Mouse (Mus musculus): Measurements from ENCODE around the gene Kat2a.

Kat2a gene

GRCm38 (mm10) chr11:100711783-100712615 lies at the start of gene Kat2a:
TSS of gene Kat2a (minus strand) at chr11:100712465.
- DNase-seq (ENCODE audit: low read depth): peak; percentile 95

- DNase-seq (ENCODE audit: low read depth): peak; percentile 65
Observed at GRCm38 (mm10) chr11:100761547-100762045, 49.3 kb upstream of the Kat2a start.

GRCm38 (mm10) chr11:100759611-100760233 lies 47.5 kb upstream of the Kat2a start, which contains the start of gene Kcnh4:
TSS of gene Kcnh4 (minus strand) at chr11:100759942.
- DNase-seq (ENCODE audit: low read depth): peak; percentile 22

DNA sequence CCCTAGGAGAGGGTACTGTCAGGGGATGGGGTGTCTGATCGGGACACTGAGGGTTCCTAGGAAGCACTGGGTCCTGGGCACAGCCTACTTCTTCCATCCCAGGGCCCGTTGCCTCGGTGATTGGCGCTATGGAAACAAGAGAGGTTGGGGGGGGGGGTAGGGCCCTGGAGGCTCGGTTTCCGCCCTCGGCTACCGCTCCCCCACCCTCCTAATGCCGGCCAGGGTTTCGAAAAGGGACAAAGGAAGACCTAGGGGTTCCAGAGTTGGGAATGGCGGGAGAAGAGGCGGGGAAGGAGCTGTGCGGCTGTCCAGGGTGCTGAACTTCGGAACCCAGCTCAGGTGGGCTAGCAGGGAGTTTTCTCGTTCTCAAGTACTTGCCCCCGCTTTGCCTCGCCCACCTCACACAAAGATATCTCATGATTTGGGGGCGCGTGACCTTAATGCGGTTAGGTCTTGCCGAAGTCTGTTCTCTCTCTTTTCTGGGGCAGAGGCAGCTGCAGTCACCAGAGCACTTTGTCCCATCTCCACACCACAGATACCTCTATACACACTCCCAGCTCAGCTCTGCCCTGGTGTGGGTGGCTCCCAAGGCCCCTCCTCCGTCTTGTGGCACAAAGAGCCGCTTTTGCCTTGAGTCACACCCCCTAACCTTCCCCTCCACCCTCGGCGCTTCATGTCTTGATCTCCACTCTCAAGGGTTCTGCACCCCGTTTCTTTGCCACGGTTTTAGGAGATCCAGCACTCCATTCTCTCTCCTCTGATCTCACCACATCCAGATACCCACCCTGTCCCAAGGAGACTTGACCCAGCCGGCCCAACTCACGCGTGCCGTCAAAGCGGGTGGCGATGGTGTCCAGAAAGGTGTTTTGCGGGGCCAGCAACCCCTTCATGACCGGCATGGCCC lies 46.7 kb upstream of the Kat2a start:
- peak; percentile 74 for DNase-seq (ENCODE audit: low read depth)

GRCm38 (mm10) chr11:100757566-100757965 lies 45.3 kb upstream of the Kat2a start:
- no peak for DNase-seq (ENCODE audit: low read depth)

GRCm38 (mm10) chr11:100756476-100756875 lies 44.2 kb upstream of the Kat2a start:
- no peak for DNase-seq (ENCODE audit: low read depth)

DNA sequence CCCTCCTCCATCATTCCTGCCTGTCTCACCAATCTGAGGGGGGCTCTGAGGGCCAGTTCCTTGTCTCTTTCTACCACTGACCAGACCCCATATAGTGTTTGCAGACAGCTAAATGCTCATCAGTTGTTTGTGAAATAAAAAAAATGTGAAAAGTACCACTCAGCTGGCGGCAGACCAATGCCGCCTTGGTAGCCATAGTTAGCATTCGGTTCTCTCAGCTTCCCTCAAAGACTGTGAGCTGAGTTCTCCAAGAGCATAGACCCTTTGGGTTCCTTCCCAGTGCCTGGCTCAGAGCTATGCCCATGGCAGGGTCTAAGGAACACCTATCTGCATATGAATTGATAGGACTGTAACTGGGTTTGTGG lies 42.4 kb upstream of the Kat2a start:
- no peak for DNase-seq (ENCODE audit: low read depth)

- no peak for DNase-seq (ENCODE audit: low read depth)
Observed at GRCm38 (mm10) chr11:100754021-100754692, 41.9 kb upstream of the Kat2a start.

DNA sequence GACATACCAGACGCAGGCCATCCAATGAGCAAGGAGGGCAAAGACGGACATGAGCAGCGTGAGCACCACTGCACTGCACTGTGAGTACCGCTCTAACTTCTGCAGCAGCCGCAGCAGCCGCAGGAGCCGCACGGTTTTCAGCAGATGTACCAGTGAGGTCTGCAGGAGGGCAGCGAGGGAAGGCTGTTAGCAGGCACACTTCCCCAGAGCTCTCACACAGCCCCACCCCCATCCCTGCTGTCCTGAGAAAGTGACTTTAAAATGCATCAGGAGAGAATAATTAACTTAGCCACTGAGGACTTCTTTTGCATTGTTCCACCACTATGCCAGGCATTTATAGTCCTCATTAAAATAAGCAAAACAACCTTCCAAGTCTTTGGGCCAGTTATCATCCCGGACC lies 40.0 kb upstream of the Kat2a start:
- DNase-seq (ENCODE audit: low read depth): no peak

DNA sequence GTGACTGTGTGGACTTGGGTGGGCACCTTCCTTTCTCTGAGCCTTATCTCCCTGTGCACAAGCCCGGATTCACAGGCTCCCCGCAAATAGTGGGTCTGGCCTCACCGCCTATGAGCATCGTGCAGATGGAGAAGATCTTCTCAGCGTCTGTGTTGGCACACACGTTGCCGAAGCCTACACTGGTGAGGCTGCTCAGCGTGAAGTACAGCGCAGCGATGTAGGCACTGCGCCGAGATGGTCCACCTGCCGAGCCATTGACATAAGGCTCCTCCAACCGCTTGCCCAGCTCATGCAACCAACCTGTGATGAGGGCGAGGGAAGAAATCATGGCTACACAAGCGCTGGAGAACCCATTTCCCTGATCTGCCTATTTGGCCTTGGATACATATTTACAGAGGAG lies 37.9 kb upstream of the Kat2a start:
- DNase-seq (ENCODE audit: low read depth): no peak

GRCm38 (mm10) chr11:100749469-100749868 lies 37.2 kb upstream of the Kat2a start:
- no peak for DNase-seq (ENCODE audit: low read depth)

- no peak for DNase-seq (ENCODE audit: low read depth)
Observed at GRCm38 (mm10) chr11:100748620-100749019, 36.4 kb upstream of the Kat2a start.

DNA sequence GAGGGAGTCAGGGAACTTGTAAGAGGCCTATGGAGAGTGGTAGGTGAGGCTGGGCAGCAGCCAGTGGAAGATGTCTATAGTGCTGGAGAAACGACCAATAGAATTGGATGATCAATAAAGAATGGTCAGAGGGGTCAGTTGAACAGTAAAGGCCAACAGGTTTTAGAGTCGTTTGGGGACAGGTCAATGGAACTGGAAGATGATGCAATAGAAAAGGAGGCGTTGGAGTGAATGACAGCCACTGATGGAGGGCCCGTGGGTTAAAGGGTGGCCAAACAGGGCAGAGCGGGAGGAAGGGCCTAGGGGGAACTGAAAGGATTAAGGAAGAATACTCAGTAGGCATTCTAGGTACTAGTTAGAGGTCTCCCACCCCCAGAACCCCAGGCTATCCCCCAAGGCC lies 34.8 kb upstream of the Kat2a start:
- DNase-seq (ENCODE audit: low read depth): no peak

- DNase-seq (ENCODE audit: low read depth): no peak
Observed at GRCm38 (mm10) chr11:100746546-100746945, 34.3 kb upstream of the Kat2a start.

DNA sequence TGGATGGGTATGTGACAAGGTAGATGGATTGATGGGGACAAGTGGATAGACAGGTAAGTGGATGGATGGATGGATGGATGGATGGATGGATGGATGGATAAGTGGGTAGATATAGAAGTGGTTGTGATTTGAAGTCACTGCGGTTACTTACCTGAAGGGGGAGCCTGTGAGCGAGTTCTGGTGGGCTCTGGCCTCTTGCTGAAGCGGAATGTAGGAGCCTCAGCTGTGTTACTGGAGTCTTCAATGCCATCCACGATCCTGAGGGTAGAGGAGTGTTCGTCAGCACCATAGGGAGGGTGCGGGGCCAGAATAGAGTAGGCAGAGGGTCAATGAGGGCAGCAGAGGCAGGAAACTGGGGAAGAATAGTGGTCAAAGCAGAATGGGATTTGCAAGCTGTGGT lies 32.8 kb upstream of the Kat2a start:
- peak; percentile 80 for DNase-seq (ENCODE audit: low read depth)

DNA sequence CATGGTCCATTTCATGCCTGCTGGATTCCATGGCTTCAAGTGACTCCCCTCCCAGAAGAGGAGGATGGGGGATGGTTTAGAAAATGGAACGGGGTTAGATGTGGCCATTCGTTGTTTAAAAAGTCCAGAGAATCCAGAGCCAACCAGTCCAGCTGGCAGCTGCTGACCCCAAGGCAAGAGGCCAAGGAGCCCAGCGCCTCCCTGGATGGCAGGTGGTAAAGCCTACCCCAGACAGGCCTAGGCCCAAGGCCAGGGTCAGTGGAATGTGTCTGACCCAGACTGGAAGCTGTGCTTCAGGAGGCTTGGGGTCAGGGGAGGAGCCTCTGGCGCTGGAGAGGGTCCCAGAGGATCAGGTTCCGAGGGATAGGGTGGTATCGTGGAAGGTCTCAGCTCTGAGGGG lies 29.1 kb upstream of the Kat2a start:
- no peak for DNase-seq (ENCODE audit: low read depth)

- DNase-seq (ENCODE audit: low read depth): no peak
Observed at GRCm38 (mm10) chr11:100738749-100739148, 26.5 kb upstream of the Kat2a start.

GRCm38 (mm10) chr11:100738066-100738604 lies 25.9 kb upstream of the Kat2a start, which contains the start of gene Rab5c:
TSS of gene Rab5c (minus strand) at chr11:100738215.
- DNase-seq (ENCODE audit: low read depth): peak; percentile 99

DNA sequence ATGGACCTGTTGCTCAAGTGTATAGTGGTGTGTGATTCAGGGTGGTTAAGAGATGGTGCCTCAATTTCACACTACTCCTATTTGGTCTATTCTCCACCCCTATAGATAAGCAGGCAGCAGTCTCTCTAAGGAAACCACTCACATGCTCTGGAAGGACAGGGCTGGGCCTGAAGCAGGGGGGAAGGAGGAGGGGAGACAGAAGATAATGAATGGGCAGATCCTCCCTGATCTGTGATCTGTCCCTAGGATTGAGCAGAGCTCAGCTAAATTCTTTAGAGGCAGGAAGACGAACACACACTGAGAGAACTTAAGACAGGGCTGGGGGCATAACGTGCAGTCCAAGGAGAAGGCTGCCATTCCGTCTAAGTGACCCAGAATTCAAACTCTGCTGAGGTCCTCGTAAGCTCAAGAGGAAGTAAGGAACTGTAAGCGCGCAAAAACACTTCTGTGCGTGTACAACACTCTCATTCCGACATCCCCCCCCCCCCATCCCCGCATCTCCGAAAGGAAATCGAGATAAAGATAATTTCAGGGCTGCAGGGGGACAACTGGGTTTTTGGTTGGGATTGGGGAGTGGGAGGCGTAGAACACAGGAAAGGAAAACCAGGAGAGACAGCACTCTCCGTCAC lies 25.0 kb upstream of the Kat2a start:
- no peak for DNase-seq (ENCODE audit: low read depth)

- no peak for DNase-seq (ENCODE audit: low read depth)
Observed at GRCm38 (mm10) chr11:100736746-100737080, 24.4 kb upstream of the Kat2a start.
